Mouse (Mus musculus): ENCODE measurements around the gene Gm44596.

GRCm38 (mm10) chr6:128337467-128337866 is 37.8 kb upstream of the Gm44596 start:
- TF ChIP-seq CTCF (IDR thresholded peaks at IDR 0.05; ENCODE audit: extremely low read depth, insufficient read length, insufficient replicate concordance, low read depth, low read length) (no peak), POLR2A (IDR thresholded peaks at IDR 0.05; ENCODE audit: low read depth, low read length) (no peak)
